Mouse (Mus musculus) cerebellum, adult 9-11 months (tissue): Measurements from ENCODE around the gene Gm13698.
"Not testable (repeated sequence)": the region's sequence is repeated elsewhere in the genome, so short reads cannot be mapped to it uniquely, and the experiment has no call there.

Source experiments
- DNase-seq: peaks from one replicate; pipeline ENCODE4 v3.0.0; 2022

Gene Gm13698

DNA sequence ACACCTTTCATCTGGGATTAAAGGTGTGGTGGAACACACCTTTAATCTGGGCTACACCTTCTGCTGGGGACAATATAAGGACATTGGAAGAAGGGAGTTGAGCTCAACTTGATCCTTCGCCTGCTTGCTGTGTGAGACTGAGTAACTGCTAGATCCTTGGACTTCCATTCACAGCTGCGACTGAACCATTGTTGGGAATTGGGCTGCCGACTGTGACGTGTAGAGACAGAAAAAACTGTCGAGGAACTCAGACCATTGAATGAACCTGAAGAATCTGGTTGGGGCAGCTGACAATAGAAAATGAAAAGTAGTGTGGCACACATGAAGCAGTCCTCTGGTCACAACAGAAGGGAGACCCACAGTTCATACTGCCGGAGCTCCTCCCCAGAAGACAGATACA is at the start of gene Gm13698:
Gene Gm13698 (plus strand): TSS at position 301 of the 400 bp plus-strand sequence.
- DNase-seq = not testable (repeated sequence)

- DNase-seq = no peak
These were observed 25.9 kb upstream of the Gm13698 start for GRCm38 (mm10) chr2:83929478-83930088.

GRCm38 (mm10) chr2:83940931-83941361 is 14.5 kb upstream of the Gm13698 start, which contains the start of gene Zswim2:
Gene Zswim2, minus strand, starts transcription at chr2:83941228.
- DNase-seq = peak; percentile 45

DNA sequence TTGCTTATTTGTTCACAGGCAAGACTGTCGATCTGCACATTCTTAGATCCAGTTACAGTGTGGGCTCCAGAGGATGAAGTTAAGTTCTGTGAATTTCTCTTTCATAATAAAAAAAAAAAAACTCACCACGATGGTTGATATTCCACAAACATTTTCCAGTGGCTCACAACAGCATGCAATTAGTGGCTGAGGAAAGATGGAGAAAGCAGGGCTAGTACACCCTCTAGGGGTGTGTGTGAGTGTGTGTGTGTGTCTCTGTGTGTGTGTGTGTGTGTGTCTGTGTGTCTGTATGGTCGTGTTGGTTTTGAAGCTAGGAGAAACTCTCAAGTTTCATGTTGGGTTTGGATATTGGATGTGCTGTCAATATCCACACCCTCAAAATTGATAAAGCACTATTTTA is 14.1 kb upstream of the Gm13698 start:
- no peak for DNase-seq

- no peak for DNase-seq
These were observed 13.7 kb upstream of the Gm13698 start for GRCm38 (mm10) chr2:83941792-83942191.

DNA sequence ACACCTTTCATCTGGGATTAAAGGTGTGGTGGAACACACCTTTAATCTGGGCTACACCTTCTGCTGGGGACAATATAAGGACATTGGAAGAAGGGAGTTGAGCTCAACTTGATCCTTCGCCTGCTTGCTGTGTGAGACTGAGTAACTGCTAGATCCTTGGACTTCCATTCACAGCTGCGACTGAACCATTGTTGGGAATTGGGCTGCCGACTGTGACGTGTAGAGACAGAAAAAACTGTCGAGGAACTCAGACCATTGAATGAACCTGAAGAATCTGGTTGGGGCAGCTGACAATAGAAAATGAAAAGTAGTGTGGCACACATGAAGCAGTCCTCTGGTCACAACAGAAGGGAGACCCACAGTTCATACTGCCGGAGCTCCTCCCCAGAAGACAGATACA is 5.7 kb downstream of the Gm13698 start, which contains the start of gene Gm13693:
Gene Gm13693 (plus strand): TSS at position 301 of the 400 bp plus-strand sequence.
- DNase-seq = not testable (repeated sequence)

DNA sequence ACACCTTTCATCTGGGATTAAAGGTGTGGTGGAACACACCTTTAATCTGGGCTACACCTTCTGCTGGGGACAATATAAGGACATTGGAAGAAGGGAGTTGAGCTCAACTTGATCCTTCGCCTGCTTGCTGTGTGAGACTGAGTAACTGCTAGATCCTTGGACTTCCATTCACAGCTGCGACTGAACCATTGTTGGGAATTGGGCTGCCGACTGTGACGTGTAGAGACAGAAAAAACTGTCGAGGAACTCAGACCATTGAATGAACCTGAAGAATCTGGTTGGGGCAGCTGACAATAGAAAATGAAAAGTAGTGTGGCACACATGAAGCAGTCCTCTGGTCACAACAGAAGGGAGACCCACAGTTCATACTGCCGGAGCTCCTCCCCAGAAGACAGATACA is 11.5 kb downstream of the Gm13698 start, which contains the start of gene Gm13695:
Gene Gm13695 (plus strand): TSS at position 301 of the 400 bp plus-strand sequence.
- not testable (repeated sequence) for DNase-seq

DNA sequence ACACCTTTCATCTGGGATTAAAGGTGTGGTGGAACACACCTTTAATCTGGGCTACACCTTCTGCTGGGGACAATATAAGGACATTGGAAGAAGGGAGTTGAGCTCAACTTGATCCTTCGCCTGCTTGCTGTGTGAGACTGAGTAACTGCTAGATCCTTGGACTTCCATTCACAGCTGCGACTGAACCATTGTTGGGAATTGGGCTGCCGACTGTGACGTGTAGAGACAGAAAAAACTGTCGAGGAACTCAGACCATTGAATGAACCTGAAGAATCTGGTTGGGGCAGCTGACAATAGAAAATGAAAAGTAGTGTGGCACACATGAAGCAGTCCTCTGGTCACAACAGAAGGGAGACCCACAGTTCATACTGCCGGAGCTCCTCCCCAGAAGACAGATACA is 17.3 kb downstream of the Gm13698 start, which contains the start of gene Gm13696:
Gene Gm13696 (plus strand): TSS at position 301 of the 400 bp plus-strand sequence.
- not testable (repeated sequence) for DNase-seq

- not testable (repeated sequence) for DNase-seq
These were observed 23.1 kb downstream of the Gm13698 start, which contains the start of gene Gm13694 for GRCm38 (mm10) chr2:83978633-83979032. Gene Gm13694, plus strand, starts transcription at chr2:83978933.

- not testable (repeated sequence) for DNase-seq
These were observed 28.9 kb downstream of the Gm13698 start, which contains the start of gene Gm13697 for GRCm38 (mm10) chr2:83984443-83984842. Gene Gm13697, plus strand, starts transcription at chr2:83984743.

- not testable (repeated sequence) for DNase-seq
These were observed 34.8 kb downstream of the Gm13698 start, which contains the start of gene Gm13691 for GRCm38 (mm10) chr2:83990253-83990652. Gene Gm13691, plus strand, starts transcription at chr2:83990553.

DNA sequence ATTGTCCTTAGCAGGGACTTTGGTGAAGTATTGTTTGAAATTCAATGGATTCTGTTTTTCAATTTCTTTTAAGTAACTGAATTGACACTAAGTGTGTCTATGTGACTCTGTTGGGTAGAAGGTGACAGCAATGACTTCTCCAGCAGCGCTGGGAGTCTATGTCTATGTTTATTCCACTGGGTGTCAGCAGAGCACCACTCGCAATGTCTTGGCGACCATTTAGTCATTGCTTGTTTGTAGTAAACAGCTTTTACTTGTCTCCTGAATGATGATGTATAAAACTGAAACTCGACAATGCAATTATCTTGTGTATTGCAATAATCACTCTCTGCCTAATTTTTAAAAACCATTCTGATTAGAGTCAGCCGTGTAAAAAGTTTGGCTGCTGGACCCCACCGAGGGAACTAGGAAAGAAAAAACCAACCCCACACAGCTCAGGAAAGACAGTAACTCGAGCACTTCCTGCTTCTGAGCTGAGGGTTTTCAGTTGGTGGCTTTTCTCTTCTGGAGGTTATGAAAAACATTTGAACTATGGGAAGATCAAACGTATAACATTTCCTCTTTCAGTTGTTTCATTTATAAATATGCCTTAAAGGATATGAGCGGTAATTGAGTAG is 38.3 kb downstream of the Gm13698 start:
- not testable (repeated sequence) for DNase-seq

DNA sequence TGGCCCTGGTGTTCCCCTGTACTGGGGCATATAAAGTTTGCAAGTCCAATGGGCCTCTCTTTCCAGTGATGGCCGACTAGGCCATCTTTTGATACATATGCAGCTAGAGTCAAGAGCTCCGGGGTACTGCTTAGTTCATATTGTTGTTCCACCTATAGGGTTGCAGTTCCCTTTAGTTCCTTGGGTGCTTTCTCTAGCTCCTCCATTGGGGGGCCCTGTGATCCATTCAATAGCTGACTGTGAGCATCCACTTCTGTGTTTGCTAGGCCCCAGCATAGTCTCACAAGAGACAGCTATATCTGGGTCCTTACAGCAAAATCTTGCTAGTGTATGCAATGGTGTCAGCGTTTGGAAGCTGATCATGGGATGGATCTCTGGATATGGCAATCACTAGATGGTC is 39.0 kb downstream of the Gm13698 start:
- not testable (repeated sequence) for DNase-seq
